11 mouse cellular contexts compared by ENCODE assay signal in genomic region chr10:25426814-25427213, GRCm38 (mm10).
A peak's percentile ranks its signal among the peaks of the same experiment; 100 is the strongest.
DNase-seq lines count a peak whose midpoint lies in the region; ATAC-seq and TF ChIP-seq lines count a peak whose summit lies in the region.
"Had no signal": no experiment of that assay in that cellular context is flagged by ENCODE, and none has a peak within 500 bp of the region (broad histone marks: within the 10 kb centered on the region; RNA-seq: fewer than 3 reads in every experiment).

No protein-coding gene starts in this region.

- peaks cover 39% of the 10 kb centered on the region for H3K4me1 ChIP-seq in heart, embryonic 11.5 days (ENCODE audit: control insufficient read depth, insufficient read depth, low read length)
- H3K4me1 ChIP-seq in lung, postnatal 0 days (ENCODE audit: insufficient read depth, low read depth, low read length): peaks cover 22% of the 10 kb centered on the region; the same call in 1 of the 2 replicates
- peaks cover 14% of the 10 kb centered on the region for H3K4me1 ChIP-seq in lung, adult 2 months (ENCODE audit: control insufficient read depth, insufficient read depth, low read length)
- H3K4me1 ChIP-seq in intestine, embryonic 16.5 days (ENCODE audit: control insufficient read depth, insufficient read depth, low read length): peaks cover 38% of the 10 kb centered on the region
- peaks cover 24% of the 10 kb centered on the region; the same call in 1 of the 2 replicates for H3K4me1 ChIP-seq in small intestine, adult 2 months (ENCODE audit: control insufficient read depth, insufficient read depth, insufficient read length, low read length)

- TF ChIP-seq EP300 in lung, postnatal 0 days (IDR thresholded peaks at IDR 0.05): no peak

- no peak overlapping the region for H3K4me3 ChIP-seq in heart, embryonic 11.5 days (ENCODE audit: low read depth, low read length)
- H3K4me3 ChIP-seq in lung, postnatal 0 days (ENCODE audit: low read depth, low read length): no peak overlapping the region
- no peak overlapping the region for H3K4me3 ChIP-seq in lung, adult 2 months (replicated peaks; ENCODE audit: extremely low read depth, low read depth, low read length)
- no peak overlapping the region for H3K4me3 ChIP-seq in intestine, embryonic 16.5 days (ENCODE audit: low read length)
- no peak overlapping the region for H3K4me3 ChIP-seq in small intestine, adult 2 months (ENCODE audit: low read depth, low read length)

- ATAC-seq in heart, embryonic 11.5 days (replicated peaks; ENCODE audit: insufficient number of reproducible peaks, low FRiP score, low TSS enrichment): 0 out of 2 replicates have a peak, but pooled peaks have one; percentile 39
- peak; percentile 73 for ATAC-seq in lung, postnatal 0 days
- peak; percentile 47 for ATAC-seq in intestine, embryonic 16.5 days
- ATAC-seq: CD4-positive, CD25-positive, alpha-beta regulatory T cell, adult 4 months; forebrain, embryonic 14.5 days had no signal

- peak overlapping the region; percentile 1; the same call in 1 of the 2 replicates for H3K9ac ChIP-seq in heart, embryonic 11.5 days (ENCODE audit: low read depth, low read length)
- H3K9ac ChIP-seq in lung, postnatal 0 days (replicated peaks; ENCODE audit: low read depth): no peak overlapping the region
- 0 out of 2 replicates have a peak overlapping the region, but pooled peaks have one; percentile 3 for H3K9ac ChIP-seq in intestine, embryonic 16.5 days (ENCODE audit: low read depth, low read length)

- no peaks in the 10 kb centered on the region for H3K36me3 ChIP-seq in heart, embryonic 11.5 days (ENCODE audit: control insufficient read depth, insufficient read depth, low read length)
- H3K36me3 ChIP-seq in lung, postnatal 0 days (ENCODE audit: insufficient read depth, low read length): no peaks in the 10 kb centered on the region
- no peaks in the 10 kb centered on the region for H3K36me3 ChIP-seq in intestine, embryonic 16.5 days (ENCODE audit: control insufficient read depth, insufficient read depth, low read length)
- no peaks in the 10 kb centered on the region for H3K36me3 ChIP-seq in small intestine, adult 2 months (ENCODE audit: control insufficient read depth, insufficient read depth, low read length)

- WGBS in heart, embryonic 11.5 days (ENCODE audit: insufficient replicate concordance): 16% methylated on average over 4 of the region's 4 CpGs
- 13% methylated on average over 4 of the region's 4 CpGs for WGBS in lung, postnatal 0 days
- 18% methylated on average over 4 of the region's 4 CpGs for WGBS in lung, adult 2 months
- WGBS in intestine, embryonic 16.5 days: 22% methylated on average over 4 of the region's 4 CpGs
- 22% methylated on average over 4 of the region's 4 CpGs for WGBS in small intestine, adult 2 months

- no peak for TF ChIP-seq CTCF in lung, postnatal 0 days (IDR thresholded peaks at IDR 0.05)
- TF ChIP-seq CTCF in lung, adult 2 months (IDR thresholded peaks at IDR 0.05; ENCODE audit: insufficient read depth, low read length): no peak
- no peak for TF ChIP-seq CTCF in small intestine, adult 2 months (IDR thresholded peaks at IDR 0.05; ENCODE audit: extremely low read depth, insufficient read length, insufficient replicate concordance, low read depth, low read length)

- H3K9me3 ChIP-seq in heart, embryonic 11.5 days (replicated peaks; ENCODE audit: control insufficient read depth, low read length): no peaks in the 10 kb centered on the region
- no peaks in the 10 kb centered on the region for H3K9me3 ChIP-seq in lung, postnatal 0 days (ENCODE audit: low read length)
- H3K9me3 ChIP-seq in intestine, embryonic 16.5 days (ENCODE audit: control insufficient read depth, low read length): no peaks in the 10 kb centered on the region

- peak overlapping the region; percentile 54 for H3K4me2 ChIP-seq in heart, embryonic 11.5 days
- no peak overlapping the region for H3K4me2 ChIP-seq in lung, postnatal 0 days (replicated peaks; ENCODE audit: low read depth, low read length)
- 0 out of 2 replicates have a peak overlapping the region, but pooled peaks have one; percentile 18 for H3K4me2 ChIP-seq in intestine, embryonic 16.5 days (ENCODE audit: low read depth, low read length)

- peak overlapping the region; percentile 90 for H3K27ac ChIP-seq in heart, embryonic 11.5 days (ENCODE audit: low read depth, low read length)
- peak overlapping the region; percentile 89 for H3K27ac ChIP-seq in lung, postnatal 0 days (ENCODE audit: low read length)
- peak overlapping the region; percentile 60 for H3K27ac ChIP-seq in intestine, embryonic 16.5 days (ENCODE audit: low read length)
- peak overlapping the region; percentile 77 for H3K27ac ChIP-seq in small intestine, adult 2 months (ENCODE audit: insufficient read depth, low read depth, low read length)

- no peak for DNase-seq in heart, adult 9 months (ENCODE audit: low spot score in 2 of 2)
- peak; percentile 58 for DNase-seq in lung, postnatal 0 days (ENCODE audit: low spot score)
- DNase-seq in lung, adult 2 months: no peak
- no peak for DNase-seq in left cerebral cortex, adult 11 months (ENCODE audit: low spot score)
- no peak for DNase-seq in urinary bladder, postnatal 36 days (ENCODE audit: low spot score in 2 of 2)
- DNase-seq: right cerebral cortex, adult 18-20 months had no signal

- no peak for TF ChIP-seq POLR2A in lung, adult 2 months (IDR thresholded peaks at IDR 0.05; ENCODE audit: borderline replicate concordance, extremely low read depth, low read depth, low read length)
- no peak for TF ChIP-seq POLR2A in small intestine, adult 2 months (IDR thresholded peaks at IDR 0.05; ENCODE audit: low read depth, low read length)

- H3K27me3 ChIP-seq in heart, embryonic 11.5 days (ENCODE audit: control insufficient read depth, insufficient read depth, low read length): no peaks in the 10 kb centered on the region
- H3K27me3 ChIP-seq in lung, postnatal 0 days (replicated peaks; ENCODE audit: insufficient read depth, low read length): no peaks in the 10 kb centered on the region
- no peaks in the 10 kb centered on the region for H3K27me3 ChIP-seq in intestine, embryonic 16.5 days (replicated peaks; ENCODE audit: control insufficient read depth, insufficient read depth, low read length)
- no peaks in the 10 kb centered on the region for H3K27me3 ChIP-seq in small intestine, adult 2 months (ENCODE audit: control insufficient read depth, insufficient read depth, low read length)
